Mouse (Mus musculus): Measurements from ENCODE around the gene Atg16l1.
"Not testable (repeated sequence)": the region's sequence is repeated elsewhere in the genome, so short reads cannot be mapped to it uniquely, and the experiment has no call there.

Gene Atg16l1

DNA sequence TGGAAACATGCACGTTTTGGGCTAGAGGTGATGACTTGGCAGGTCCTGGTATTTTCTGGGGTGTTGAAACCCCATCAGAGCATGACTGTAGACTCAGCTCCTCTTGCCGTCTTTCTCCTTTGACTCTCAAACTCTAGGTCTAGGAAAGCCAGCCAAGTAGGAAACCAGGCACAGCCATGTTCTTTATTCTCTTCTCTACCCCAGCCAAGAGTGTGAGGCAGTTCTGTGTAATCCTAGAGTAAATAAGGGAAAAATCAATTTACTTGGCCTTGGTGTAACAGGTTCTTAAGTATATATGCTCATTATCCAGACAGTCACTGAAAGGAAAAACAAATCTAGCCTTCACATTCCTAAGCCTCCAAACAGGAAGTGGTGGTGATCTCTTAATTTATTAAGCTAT is 17.7 kb downstream of the Atg16l1 start:
- DNase-seq (ENCODE audit: extremely low spot score), result no peak

DNA sequence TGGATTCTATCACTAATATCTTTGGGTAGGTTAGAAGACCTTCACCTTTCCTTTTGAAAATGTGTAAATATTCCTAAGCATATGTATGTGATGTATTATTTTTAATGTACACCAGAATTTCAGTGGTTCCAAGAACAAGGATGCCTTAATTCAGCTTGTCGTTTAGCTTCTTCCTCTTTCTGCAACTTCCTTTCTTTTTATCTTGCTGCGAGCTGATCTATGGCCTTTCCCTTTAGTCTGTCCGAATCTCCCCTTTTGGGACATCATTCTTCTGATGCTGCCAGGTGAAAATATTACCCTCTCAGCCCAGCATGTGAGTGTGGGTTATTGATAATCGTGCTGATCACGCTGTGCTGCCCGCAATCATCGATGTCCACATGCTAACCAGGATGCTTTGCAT is 19.2 kb downstream of the Atg16l1 start:
- DNase-seq (ENCODE audit: extremely low spot score), result no peak

DNA sequence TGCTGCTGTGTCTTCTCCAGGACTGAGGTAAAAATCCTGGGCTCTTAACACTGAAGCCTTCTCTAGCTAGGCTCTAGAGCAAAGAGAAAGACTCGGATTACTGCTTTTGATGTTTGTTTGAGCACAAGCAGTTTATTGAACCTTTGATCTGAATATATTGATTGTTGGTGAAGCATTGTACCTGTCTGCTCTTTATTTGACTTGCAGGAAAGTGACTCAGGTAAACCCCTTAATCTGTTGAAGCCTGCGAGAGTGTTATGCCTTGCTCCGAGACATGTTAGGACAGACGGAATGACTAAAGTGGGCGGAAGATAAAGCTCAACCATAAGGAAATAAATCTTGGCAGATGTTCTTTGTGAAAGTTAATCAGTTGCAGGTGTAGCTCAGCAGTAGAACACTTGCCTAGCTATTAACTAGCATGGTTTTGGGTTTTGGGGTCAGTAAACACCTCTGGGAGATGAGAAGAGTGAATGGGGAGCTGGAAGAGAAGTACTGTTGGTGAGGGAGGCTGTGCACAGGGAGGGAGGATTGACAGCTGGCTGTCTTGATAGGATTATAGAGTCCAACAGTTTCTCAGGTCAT is 23.6 kb downstream of the Atg16l1 start:
- DNase-seq (ENCODE audit: extremely low spot score), result no peak

GRCm38 (mm10) chr1:87785703-87786102 is 30.0 kb downstream of the Atg16l1 start:
- no peak for DNase-seq (ENCODE audit: extremely low spot score)

DNA sequence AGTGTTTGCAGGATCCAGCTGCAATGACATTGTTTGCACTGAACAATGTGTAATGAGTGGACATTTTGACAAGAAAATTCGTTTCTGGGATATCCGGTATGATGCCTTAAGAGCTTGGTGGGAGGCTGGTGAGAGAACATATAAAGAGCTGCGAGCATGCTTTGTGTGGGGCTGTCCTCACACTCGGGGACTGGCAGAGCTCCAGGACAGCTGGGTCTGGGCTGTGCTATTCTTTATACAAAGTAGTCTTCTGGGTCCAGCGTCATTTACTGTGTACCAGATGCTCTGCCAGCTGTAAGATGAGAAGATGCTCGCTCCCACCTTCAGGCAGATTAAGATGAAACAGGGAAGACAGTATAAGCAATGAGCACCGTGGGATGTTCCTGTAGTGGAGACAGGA is 30.6 kb downstream of the Atg16l1 start:
- no peak for DNase-seq (ENCODE audit: extremely low spot score)

- DNase-seq (ENCODE audit: extremely low spot score), result no peak
Observed at GRCm38 (mm10) chr1:87789665-87790064, 34.0 kb downstream of the Atg16l1 start.

DNA sequence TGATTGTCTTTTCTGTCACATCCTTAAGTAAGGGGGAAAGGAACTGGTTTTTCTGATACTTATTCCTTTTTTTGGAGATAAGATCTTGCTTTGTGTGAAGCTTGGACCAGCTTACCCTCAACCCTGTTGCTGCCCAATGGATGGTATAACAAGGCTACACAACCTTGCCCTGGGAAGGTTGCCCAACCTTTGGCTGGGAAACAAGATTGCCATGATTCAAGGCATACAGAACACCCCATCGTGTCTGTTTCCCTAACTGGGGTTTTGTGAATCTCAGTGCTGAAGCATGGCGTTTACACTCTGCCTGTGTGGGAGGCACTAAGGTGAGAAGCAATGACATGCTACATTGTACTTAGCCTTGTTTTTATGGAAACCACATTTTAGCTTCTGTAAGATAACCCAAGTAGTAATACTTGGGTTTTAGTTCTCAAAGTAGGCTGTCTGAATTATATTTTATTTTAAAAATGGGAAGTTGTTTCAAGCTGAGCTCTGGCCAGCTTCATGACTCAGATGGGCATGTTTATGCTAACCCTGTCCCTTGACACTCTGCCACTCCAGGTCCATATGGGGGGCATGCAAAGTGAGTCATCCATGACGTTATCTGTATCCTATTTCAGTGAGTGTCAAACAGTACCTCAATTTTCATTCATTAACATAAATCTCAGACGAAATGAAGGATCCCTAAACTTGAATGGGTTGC is 36.9 kb downstream of the Atg16l1 start:
- DNase-seq (ENCODE audit: extremely low spot score), result no peak

DNA sequence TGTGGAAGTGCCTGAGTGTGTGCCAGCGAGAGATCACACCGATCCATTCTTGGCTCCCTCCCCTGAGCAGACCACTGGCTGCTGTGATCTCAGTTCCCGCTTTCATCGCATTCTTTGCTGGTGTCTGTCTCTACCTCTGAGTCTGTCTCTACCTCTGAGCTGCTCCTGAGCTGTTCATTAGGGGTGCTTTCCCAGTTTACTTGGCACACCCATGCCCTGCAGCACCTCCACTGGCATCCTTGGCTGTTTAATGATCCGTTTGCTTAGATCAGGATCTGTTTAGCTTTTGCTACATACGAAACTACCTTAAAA is 37.4 kb downstream of the Atg16l1 start:
- no peak for DNase-seq (ENCODE audit: extremely low spot score)

- DNase-seq (ENCODE audit: extremely low spot score), result no peak
Observed at GRCm38 (mm10) chr1:87797702-87798101, 42.0 kb downstream of the Atg16l1 start.

DNA sequence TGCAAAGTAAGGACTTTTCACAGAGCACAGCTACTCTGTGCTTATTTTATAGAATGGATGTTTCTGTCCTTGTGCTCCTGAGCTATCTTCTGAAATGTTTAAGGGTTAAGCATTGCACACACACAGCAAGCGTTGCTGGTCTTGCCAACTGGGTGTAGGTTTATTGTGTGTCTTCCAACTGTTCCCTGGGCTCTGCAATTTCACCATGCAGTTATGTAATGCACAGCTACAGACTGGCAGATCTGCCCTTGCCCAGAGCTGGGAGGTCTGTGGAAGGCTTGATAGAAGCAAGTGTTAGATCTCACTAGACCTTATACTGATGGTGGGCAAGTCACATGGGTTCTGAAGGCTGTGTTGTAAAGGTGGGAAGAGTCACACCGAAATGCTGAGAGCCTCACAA is 42.6 kb downstream of the Atg16l1 start:
- DNase-seq (ENCODE audit: extremely low spot score), result no peak

- DNase-seq (ENCODE audit: extremely low spot score), result no peak
Observed at GRCm38 (mm10) chr1:87803576-87803975, 47.9 kb downstream of the Atg16l1 start, which contains the start of gene Sag. TSS of gene Sag (plus strand) at chr1:87803680.

GRCm38 (mm10) chr1:87807751-87808150 is 52.1 kb downstream of the Atg16l1 start:
- no peak for DNase-seq (ENCODE audit: extremely low spot score)

DNA sequence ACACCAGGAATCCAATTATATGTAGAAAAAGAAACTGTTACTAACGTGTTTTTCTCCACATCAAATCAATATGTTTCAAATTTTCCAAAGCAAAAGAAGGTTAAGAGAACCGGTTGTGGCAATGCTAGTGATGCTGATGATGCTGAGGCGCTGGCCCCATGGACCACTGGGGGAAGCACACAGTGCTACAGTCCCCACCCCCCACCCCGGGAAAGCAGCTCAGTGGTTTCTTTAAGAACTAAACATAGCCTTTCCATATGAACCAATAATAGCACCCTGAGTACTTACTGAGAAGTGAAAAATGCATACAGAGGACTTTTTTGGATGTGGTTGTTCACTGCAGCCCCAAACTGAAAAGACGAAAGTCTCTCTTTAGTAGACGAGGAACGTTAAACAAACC is 55.7 kb downstream of the Atg16l1 start:
- no peak for DNase-seq (ENCODE audit: extremely low spot score)

DNA sequence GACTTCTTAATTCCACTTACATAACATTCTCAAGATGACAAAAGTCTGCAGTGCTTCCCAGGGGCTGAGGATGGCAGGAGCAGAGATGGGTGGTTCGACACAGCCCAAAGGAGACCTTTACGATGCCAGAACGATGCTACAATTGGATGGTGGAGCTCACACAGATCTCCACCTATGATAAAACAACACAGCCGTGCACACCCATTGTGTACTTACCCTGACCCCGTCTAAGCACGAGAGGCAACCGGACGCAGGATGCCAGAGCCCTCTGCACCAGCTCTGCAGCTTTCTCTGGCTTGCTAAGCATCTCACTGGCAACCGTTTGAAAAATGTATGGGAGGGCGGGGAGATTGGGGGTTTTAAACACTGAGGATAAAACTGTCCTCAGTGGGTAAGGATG is 56.4 kb downstream of the Atg16l1 start:
- DNase-seq (ENCODE audit: extremely low spot score), result no peak

DNA sequence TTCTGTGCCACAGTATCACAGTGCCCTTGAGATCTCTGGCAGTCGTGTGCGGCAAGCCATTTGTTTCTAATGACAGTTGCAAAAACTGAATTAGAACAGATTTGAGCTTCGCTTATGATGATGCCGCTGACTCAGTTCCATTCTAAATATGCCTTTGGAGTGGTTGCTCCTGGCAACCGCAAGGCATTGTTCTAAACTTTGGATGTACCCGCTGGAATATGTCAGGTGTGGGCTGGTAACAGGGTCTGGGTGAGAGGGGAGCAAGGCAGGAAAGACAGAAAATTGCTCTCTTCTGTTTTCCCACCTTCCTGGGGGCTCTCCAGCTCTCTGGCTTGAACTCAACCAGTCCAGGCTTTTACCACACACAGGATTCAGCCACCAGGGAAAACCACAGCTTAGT is 57.5 kb downstream of the Atg16l1 start:
- DNase-seq (ENCODE audit: extremely low spot score), result no peak

DNA sequence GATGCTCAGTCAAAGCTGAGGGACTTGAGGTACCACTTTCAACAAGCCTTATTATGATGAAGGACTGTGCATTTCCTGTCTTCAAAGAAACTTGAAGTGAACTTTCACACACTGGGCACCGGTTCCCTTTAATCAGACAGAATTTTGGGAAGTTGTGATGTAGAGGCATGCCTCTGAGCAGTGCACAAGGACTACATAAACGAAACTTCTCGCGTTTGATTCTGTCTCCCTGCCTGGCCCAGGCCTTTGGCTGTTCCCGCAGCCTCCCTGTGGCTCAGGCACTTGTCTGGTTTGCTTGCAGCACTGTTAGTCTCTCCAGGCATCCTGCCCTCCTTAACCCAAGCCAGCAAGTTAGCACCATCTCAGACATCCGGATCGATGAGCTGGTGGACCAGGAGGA is 58.0 kb downstream of the Atg16l1 start:
- DNase-seq (ENCODE audit: extremely low spot score), result no peak

DNA sequence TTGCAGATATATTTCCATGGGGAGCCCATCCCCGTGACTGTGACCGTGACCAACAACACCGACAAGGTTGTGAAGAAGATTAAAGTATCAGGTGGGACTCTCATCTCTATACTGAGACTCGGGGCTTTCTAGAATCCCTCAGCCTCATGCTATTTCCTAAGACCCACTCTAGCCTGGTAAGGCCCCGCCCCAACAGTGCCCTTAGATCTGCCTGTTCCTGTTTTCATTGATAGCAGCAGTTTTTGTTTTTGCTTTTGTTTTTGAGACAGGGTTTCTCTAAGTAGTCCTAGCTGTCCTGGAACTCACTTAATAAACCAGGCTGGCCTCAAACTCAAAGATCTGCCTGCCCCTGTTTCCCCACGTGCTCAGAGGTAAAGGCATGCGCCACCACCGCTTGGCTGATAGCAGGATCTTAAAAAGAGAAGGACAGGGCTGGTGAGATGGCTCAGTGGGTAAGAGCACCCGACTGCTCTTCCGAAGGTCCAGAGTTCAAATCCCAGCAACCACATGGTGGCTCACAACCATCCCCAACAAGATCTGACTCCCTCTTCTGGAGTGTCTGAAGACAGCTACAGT is 68.8 kb downstream of the Atg16l1 start:
- no peak for DNase-seq (ENCODE audit: extremely low spot score)

GRCm38 (mm10) chr1:87825281-87825680 is 69.6 kb downstream of the Atg16l1 start:
- DNase-seq (ENCODE audit: extremely low spot score), result no peak

DNA sequence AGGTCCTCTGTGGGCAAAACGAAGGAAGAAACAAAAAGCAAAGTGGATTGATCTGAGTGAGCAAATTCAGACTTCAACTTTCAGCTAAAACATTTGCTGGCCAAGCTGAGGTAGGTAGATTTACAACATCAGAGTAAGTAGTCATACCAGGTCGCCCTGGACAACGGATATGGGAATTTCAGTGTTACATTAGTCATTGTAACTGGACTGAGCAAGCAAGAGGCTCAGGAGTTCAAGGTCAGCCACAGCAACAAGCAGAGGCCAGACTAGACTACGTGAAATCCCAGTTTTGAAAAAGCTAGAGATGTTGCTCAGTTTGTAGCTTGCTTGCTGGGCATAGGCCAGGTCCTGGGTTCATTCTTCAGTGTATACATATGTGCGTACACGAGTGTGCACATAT is 70.3 kb downstream of the Atg16l1 start:
- DNase-seq (ENCODE audit: extremely low spot score), result no peak

DNA sequence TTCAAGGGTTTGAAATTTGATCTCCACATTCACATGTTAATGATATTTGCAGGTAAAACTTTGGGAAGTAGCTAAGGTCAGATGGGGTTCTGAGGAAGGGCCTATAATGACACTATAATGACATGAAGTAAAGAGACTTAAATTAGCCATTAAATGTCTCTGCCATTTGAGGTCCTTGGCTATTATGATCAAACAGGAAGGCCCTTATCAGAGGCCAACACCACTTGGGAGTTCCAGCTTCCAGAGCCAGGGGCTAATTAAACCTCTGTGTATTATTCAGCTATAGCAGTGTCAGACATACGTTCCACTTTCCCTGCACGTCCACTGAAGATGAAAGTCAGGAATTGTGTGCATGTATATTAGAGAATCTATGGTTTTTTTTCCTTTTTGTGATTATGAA is 70.8 kb downstream of the Atg16l1 start:
- no peak for DNase-seq (ENCODE audit: extremely low spot score)

GRCm38 (mm10) chr1:87827476-87827875 is 71.8 kb downstream of the Atg16l1 start:
- DNase-seq (ENCODE audit: extremely low spot score), result not testable (repeated sequence)

DNA sequence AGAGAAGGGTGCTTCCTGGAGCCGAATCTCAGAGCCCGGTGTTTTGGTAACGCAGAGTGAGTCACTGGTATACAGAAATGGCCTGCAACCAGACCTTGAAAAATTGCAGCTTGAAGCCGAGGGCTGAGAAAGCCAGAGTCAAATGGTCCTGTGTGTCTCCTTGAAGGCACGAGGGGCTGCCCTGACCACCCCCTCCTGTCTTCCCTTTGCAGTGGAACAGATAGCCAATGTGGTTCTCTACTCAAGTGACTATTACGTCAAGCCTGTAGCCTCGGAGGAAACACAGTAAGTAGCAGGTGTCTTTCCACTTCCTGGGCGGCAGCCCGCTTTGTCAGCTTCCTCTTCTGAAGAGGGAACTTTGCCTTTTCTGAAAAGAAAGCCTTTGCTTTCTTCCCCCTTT is 72.5 kb downstream of the Atg16l1 start:
- DNase-seq (ENCODE audit: extremely low spot score), result no peak

DNA sequence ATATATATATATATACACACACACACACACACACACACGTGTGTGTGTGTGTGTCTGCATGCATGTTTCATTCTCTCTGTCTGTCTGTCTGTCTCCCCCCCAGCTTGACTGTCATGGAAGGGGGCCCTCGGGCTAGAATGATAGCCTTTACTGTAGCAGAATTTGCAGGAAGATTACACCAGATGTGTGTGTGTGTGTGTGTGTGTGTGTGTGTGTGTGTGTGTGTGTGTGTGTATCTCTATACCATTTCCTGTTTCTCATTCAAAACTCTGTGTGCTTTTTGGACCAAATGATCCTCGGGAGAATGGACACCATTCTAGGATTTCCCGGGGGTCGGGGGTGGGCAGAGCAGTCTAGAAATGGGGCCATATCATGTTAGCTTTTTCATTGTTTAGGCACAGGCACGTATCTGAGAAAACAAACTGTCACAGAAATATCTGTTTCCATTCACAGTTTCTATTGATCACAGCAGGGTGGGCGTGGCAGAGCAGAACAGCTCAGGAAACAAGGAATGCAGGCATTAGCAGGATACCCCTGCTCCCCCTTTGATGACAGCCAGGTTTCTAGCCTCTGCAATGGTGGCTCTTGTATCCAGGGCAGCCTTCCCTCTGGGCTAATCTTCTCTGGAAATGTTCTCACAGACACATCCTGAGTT is 73.4 kb downstream of the Atg16l1 start:
- no peak for DNase-seq (ENCODE audit: extremely low spot score)

Measured in embryo, embryonic 9.5 days (tissue).